Mouse (Mus musculus) stomach, embryonic 14.5 days (tissue): ENCODE measurements around the gene Slc9a3r1. TPM values are rescaled to one million over a fixed set of nuclear protein-coding genes. Genes with fewer than 3 reads are reported as not detected.

Source experiments
- ATAC-seq: fragments of 200-750 bp; cut with Nextera tagmentation; 2 replicates; pipeline ENCODE4 v1.8.0; 2017; ENCODE audit warnings: low read depth, moderate TSS enrichment; ENCODE audit not compliant: insufficient number of reproducible peaks, insufficient read depth, low FRiP score
- H3K27ac ChIP-seq: fragments of 300-500 bp; sonication (generic); 2 replicates; pipeline ENCODE4 v1.5.1; 2014; ENCODE audit warnings: mild to moderate bottlenecking, low read length, moderate library complexity, mixed read lengths
- H3K27me3 ChIP-seq: fragments of 300-500 bp; sonication (generic); 2 replicates; pipeline ENCODE4 v1.6.1; 2014; ENCODE audit warnings: low read length, control low read depth, mixed read lengths; ENCODE audit not compliant: control insufficient read depth, insufficient read depth
- H3K36me3 ChIP-seq: fragments of 300-500 bp; sonication (generic); 2 replicates; pipeline ENCODE4 v1.6.1; 2014; ENCODE audit warnings: mild to moderate bottlenecking, control low read depth, low read length, moderate library complexity, mixed read lengths; ENCODE audit not compliant: control insufficient read depth, insufficient read depth
- H3K4me1 ChIP-seq: fragments of 300-500 bp; sonication (generic); 2 replicates; pipeline ENCODE4 v1.6.1; 2014; ENCODE audit warnings: low read length, control low read depth, mixed read lengths; ENCODE audit not compliant: control insufficient read depth, insufficient read depth
- H3K4me2 ChIP-seq: fragments of 300-500 bp; sonication (generic); replicated peaks from 2 replicates; pipeline ENCODE4 v1.6.1; 2014; ENCODE audit warnings: low read depth, low read length, control low read depth
- H3K4me3 ChIP-seq: fragments of 300-500 bp; sonication (generic); 2 replicates; pipeline ENCODE4 v1.5.1; 2014; ENCODE audit warnings: low read depth, low read length, control low read depth
- H3K9ac ChIP-seq: fragments of 300-500 bp; sonication (generic); replicated peaks from 2 replicates; pipeline ENCODE4 v1.6.1; 2014; ENCODE audit warnings: low read depth, mild to moderate bottlenecking, control low read depth, low read length, moderate library complexity, mixed read lengths
- H3K9me3 ChIP-seq: fragments of 300-500 bp; sonication (generic); 2 replicates; pipeline ENCODE4 v1.6.1; 2016; ENCODE audit warnings: low read depth, low read length, control low read depth; ENCODE audit not compliant: control insufficient read depth
- WGBS: fragments of 180-500 bp; shearing (Covaris S2); extraction: QIAGEN DNeasy Blood & Tissue Kit; methylation state at CpG from one replicate; pipeline ENCODE4 v1.1.7; 2014; 5-methylcytosine and 5-hydroxymethylcytosine counted together
- polyA plus RNA-seq: library from polyadenylated mRNA; unstranded; fragments of >200 nt; fragmentation: Nextera tagmentation; extraction: Ambion mirVana; gene quantifications from 2 replicates; pipeline ENCODE4 v1.2.1, GENCODE M21; 2014

Gene Slc9a3r1
- 105 and 114 TPM in 2 replicates for polyA plus RNA-seq

- H3K4me1 ChIP-seq = peaks cover 27% of the 10 kb centered on the region
- under 1% methylated on average over 47 of the region's 47 CpGs for WGBS
- peak within 1 kb of the TSS; percentile 53 for H3K9ac ChIP-seq
- peak; percentile 93 for ATAC-seq
- H3K4me2 ChIP-seq = peak within 1 kb of the TSS; percentile 83
- peak within 1 kb of the TSS; percentile 76 for H3K4me3 ChIP-seq
- H3K36me3 ChIP-seq = no peaks in the 10 kb centered on the region
- no peaks in the 10 kb centered on the region for H3K27me3 ChIP-seq
- no peaks in the 10 kb centered on the region for H3K9me3 ChIP-seq
- peak within 1 kb of the TSS; percentile 72 for H3K27ac ChIP-seq
These were observed at the start of gene Slc9a3r1 for GRCm38 (mm10) chr11:115162832-115163480. Gene Slc9a3r1 (plus strand): TSS chr11:115163341.

- no peaks in the 10 kb centered on the region for H3K36me3 ChIP-seq
- no peaks in the 10 kb centered on the region for H3K9me3 ChIP-seq
- no peak overlapping the region for H3K9ac ChIP-seq
- WGBS = 70% methylated on average over 9 of the region's 9 CpGs
- no peaks in the 10 kb centered on the region for H3K4me1 ChIP-seq
- H3K27ac ChIP-seq = no peak overlapping the region
- no peak overlapping the region for H3K4me2 ChIP-seq
- no peak for ATAC-seq
- no peak overlapping the region for H3K4me3 ChIP-seq
- H3K27me3 ChIP-seq = no peaks in the 10 kb centered on the region
These were observed 43.7 kb upstream of the Slc9a3r1 start for GRCm38 (mm10) chr11:115119409-115119808.

GRCm38 (mm10) chr11:115128483-115128882 is 34.7 kb upstream of the Slc9a3r1 start:
- no peaks in the 10 kb centered on the region for H3K36me3 ChIP-seq
- WGBS = 66% methylated on average over 4 of the region's 4 CpGs
- no peaks in the 10 kb centered on the region for H3K27me3 ChIP-seq
- ATAC-seq = no peak
- H3K4me1 ChIP-seq = no peaks in the 10 kb centered on the region
- no peak overlapping the region for H3K4me3 ChIP-seq
- H3K9ac ChIP-seq = no peak overlapping the region
- H3K4me2 ChIP-seq = no peak overlapping the region
- no peak overlapping the region for H3K27ac ChIP-seq
- no peaks in the 10 kb centered on the region for H3K9me3 ChIP-seq

DNA sequence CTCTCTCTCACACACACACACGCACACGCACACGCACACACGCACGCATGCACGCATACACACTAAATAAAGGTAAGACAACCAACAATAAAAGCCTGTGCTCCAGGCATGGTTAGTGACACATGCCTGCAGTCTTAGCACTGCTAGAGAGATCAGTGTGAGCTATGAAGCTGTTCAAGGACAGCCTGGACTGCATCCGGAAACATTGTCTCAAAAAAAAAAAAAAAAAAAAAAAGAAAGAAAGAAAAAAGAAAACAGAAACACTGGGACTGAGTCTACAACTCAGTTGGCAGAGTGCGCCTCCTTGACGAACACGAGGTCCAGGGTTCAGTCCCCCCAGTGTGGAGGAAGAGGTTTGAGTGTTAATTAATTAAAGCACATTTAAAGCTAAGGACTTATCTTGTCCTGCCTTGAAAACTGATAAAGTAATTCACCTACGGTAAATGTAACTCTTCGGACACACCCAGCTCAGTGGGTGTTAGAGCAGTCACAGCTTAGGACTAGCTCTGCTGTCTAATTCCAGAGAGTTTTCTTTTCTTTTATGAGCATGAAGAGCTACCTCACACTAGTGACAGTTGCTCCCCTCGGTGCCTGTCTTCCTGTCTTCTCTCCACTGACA is 33.5 kb upstream of the Slc9a3r1 start:
- Histone ChIP-seq H3K9ac (no peak overlapping the region), H3K27me3 (no peaks in the 10 kb centered on the region), H3K4me2 (no peak overlapping the region), H3K27ac (no peak overlapping the region), H3K9me3 (no peaks in the 10 kb centered on the region), H3K36me3 (no peaks in the 10 kb centered on the region), H3K4me1 (no peaks in the 10 kb centered on the region), H3K4me3 (no peak overlapping the region)
- 85% methylated on average over 13 of the region's 13 CpGs for WGBS
- ATAC-seq = no peak

DNA sequence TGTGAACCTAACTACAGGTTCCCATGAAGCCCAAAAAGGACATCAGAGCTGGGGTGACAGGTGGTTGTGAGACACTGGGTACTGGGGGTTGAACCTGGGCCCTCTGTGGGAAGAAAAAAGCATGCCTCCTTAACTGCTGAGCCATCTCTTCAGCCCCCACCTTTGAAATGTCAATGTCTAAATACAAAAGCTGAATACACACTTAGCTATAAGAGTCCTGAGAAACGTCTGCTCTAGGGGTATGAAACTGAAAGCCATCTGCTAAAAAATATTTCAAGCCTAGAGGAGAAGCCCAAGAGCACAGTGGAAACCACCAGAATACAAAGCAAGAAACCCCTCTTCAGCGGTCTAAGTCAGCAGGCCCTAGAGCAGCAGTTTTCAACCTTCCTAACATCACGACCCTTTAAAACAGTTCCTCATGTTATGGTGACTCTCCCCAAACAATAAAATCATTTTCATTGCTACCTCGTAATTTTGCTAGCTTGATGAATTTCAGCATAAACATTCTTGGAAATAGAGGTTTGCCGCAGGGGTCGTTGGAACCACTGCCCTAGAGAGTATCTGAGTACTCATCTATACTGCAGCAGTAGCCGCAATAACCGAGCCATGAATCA is 31.3 kb upstream of the Slc9a3r1 start:
- Histone ChIP-seq H3K27ac (no peak overlapping the region), H3K4me3 (no peak overlapping the region), H3K4me2 (no peak overlapping the region), H3K9me3 (no peaks in the 10 kb centered on the region), H3K9ac (no peak overlapping the region), H3K27me3 (no peaks in the 10 kb centered on the region), H3K36me3 (no peaks in the 10 kb centered on the region), H3K4me1 (no peaks in the 10 kb centered on the region)
- ATAC-seq = no peak
- WGBS = 70% methylated on average over 8 of the region's 8 CpGs

DNA sequence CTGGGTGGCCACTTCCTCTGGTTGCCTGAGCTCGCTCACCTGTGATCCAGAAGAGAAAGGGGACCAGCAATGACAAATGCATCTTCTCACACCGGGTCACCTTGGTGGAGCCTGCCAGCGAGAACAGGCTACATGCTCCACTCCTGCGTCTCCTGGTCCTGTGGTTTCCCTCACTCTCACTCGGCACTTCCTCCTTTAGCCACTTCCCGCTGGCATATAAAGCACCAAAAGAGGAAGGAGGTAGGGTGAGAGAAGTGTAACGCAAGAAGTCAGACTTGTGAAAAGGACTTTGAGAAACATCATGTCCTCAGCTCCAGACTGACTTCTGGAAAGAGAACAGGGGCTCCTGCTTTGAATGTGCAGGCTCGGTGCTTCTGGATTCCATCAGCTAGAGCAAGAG is 29.3 kb upstream of the Slc9a3r1 start, which contains the start of gene Cd300lf:
Cd300lf (minus strand) TSS at position 193 of the 400 bp plus-strand sequence.
- no peak within 1 kb of the TSS for H3K9ac ChIP-seq
- no peaks in the 10 kb centered on the region for H3K36me3 ChIP-seq
- WGBS = 75% methylated on average over 8 of the region's 8 CpGs
- H3K4me2 ChIP-seq = no peak within 1 kb of the TSS
- ATAC-seq = no peak
- H3K4me3 ChIP-seq = no peak within 1 kb of the TSS
- no peak within 1 kb of the TSS for H3K27ac ChIP-seq
- H3K4me1 ChIP-seq = no peaks in the 10 kb centered on the region
- no peaks in the 10 kb centered on the region for H3K27me3 ChIP-seq
- H3K9me3 ChIP-seq = no peaks in the 10 kb centered on the region

DNA sequence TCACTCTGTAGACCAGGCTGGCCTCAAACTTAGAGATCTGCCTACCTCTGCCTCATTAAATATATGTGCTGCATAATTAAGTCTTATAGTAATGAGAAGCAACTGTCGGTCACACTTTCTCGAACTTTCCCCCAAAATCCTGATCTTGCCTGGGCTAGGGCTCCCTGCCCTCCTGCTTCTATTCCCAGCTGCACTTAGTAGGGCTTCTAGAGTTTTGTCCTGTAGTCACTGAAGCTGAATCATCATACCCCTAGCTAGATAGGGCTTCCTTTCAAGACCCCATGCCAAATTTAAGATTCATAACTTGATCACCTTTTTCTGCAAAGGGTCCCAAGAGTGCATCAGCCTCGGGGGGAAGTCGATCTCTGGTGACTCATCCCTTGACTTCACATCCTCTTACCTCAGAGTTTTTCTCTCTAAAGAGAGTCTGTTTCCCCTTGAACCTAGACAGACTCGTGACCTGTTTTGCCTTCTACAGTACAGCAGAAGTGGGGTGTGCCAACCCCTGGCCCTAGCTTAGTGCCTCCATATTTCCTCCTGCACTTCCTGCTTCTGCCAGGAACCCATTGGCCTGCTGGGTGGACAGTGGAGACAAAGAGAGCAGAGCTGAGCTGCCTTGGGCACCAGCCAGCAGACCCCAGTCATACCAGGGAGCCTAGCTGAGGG is 24.4 kb upstream of the Slc9a3r1 start:
- Histone ChIP-seq H3K4me2 (no peak overlapping the region), H3K4me3 (no peak overlapping the region), H3K9ac (no peak overlapping the region), H3K27ac (no peak overlapping the region), H3K9me3 (no peaks in the 10 kb centered on the region), H3K27me3 (no peaks in the 10 kb centered on the region), H3K4me1 (no peaks in the 10 kb centered on the region), H3K36me3 (no peaks in the 10 kb centered on the region)
- 80% methylated on average over 5 of the region's 5 CpGs for WGBS
- ATAC-seq = no peak

GRCm38 (mm10) chr11:115141970-115142369 is 21.2 kb upstream of the Slc9a3r1 start:
- no peaks in the 10 kb centered on the region for H3K36me3 ChIP-seq
- H3K9ac ChIP-seq = no peak overlapping the region
- no peaks in the 10 kb centered on the region for H3K27me3 ChIP-seq
- no peak for ATAC-seq
- H3K4me2 ChIP-seq = no peak overlapping the region
- H3K27ac ChIP-seq = no peak overlapping the region
- WGBS = 82% methylated on average over 2 of the region's 2 CpGs
- H3K4me1 ChIP-seq = no peaks in the 10 kb centered on the region
- H3K9me3 ChIP-seq = no peaks in the 10 kb centered on the region
- H3K4me3 ChIP-seq = no peak overlapping the region
